Mouse (Mus musculus): Measurements from ENCODE around the gene Kdm4a. TPM values are rescaled to one million over a fixed set of nuclear protein-coding genes. Genes with fewer than 3 reads are reported as not detected.

The Kdm4a gene
- total and polyA plus RNA-seq, 2 experiments from 2014 or later, result 17.8 to 30.0 TPM

- peak within 1 kb of the TSS; percentile 83 for H3K9ac ChIP-seq (replicated peaks; ENCODE audit: low read depth, low read length)
- DNase-seq (ENCODE audit: low spot score) (peak; percentile 95), ATAC-seq (ENCODE audit: insufficient read depth, low read depth) (peak; percentile 97)
- H3K36me3 ChIP-seq (replicated peaks; ENCODE audit: control insufficient read depth, insufficient read depth, low read length), result peaks cover 26% of the 10 kb centered on the region
- TF ChIP-seq EP300 (IDR thresholded peaks at IDR 0.05; ENCODE audit: low read depth) (no peak), CTCF (IDR thresholded peaks at IDR 0.05; ENCODE audit: low read depth) (no peak)
- H3K4me2 ChIP-seq (ENCODE audit: low read depth, low read length), result peak within 1 kb of the TSS; percentile 98
- no peaks in the 10 kb centered on the region for H3K27me3 ChIP-seq (ENCODE audit: control insufficient read depth, insufficient read depth, low read length)
- H3K4me3 ChIP-seq (ENCODE audit: low read depth, low read length), result peak within 1 kb of the TSS; percentile 92
- H3K4me1 ChIP-seq (ENCODE audit: control insufficient read depth, insufficient read depth), result peaks cover 17% of the 10 kb centered on the region
- under 1% methylated on average over 73 of the region's 84 CpGs for WGBS
- peak within 1 kb of the TSS; percentile 64 for H3K27ac ChIP-seq (ENCODE audit: low read depth)
- no peaks in the 10 kb centered on the region for H3K9me3 ChIP-seq (replicated peaks; ENCODE audit: control insufficient read depth, low read length)
Observed at GRCm38 (mm10) chr4:118134485-118135365, 45.1 kb downstream of the Kdm4a start, which contains the start of gene St3gal3. Gene St3gal3, minus strand, starts transcription at chr4:118134914.

DNA sequence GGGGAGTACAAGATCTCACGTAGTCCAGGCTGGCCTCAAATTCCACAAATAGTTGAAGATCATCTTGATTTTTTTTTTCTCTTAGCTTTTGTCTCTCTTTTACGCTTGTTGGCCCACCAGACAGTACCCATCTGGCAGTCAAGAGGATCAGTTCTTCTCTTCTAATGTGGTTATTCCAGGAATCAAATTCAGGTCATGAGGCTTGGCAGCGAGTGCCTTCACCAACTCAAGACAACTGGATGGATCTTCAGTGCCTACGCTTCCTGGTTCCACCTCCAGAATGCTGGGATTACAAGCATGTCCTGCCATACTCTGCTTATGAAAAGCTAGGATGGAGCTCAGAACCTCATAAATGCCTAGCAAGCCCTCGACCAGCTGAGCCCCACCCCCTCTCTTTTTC lies 48.5 kb downstream of the Kdm4a start:
- TF ChIP-seq EP300 (IDR thresholded peaks at IDR 0.05; ENCODE audit: low read depth) (no peak), CTCF (IDR thresholded peaks at IDR 0.05; ENCODE audit: low read depth) (no peak)
- Histone ChIP-seq H3K9ac (replicated peaks; ENCODE audit: low read depth, low read length) (no peak overlapping the region), H3K27me3 (ENCODE audit: control insufficient read depth, insufficient read depth, low read length) (no peaks in the 10 kb centered on the region), H3K36me3 (replicated peaks; ENCODE audit: control insufficient read depth, insufficient read depth, low read length) (no peaks in the 10 kb centered on the region), H3K4me3 (ENCODE audit: low read depth, low read length) (no peak overlapping the region), H3K4me1 (ENCODE audit: control insufficient read depth, insufficient read depth) (peaks cover 9% of the 10 kb centered on the region), H3K9me3 (replicated peaks; ENCODE audit: control insufficient read depth, low read length) (no peaks in the 10 kb centered on the region), H3K4me2 (ENCODE audit: low read depth, low read length) (no peak overlapping the region), H3K27ac (ENCODE audit: low read depth) (no peak overlapping the region)
- no peak for DNase-seq (ENCODE audit: low spot score)
- ATAC-seq (ENCODE audit: insufficient read depth, low read depth), result no peak
- WGBS, result 84% methylated on average over 5 of the region's 5 CpGs

GRCm38 (mm10) chr4:118123030-118123704 lies 56.7 kb downstream of the Kdm4a start:
- no peak overlapping the region for H3K27ac ChIP-seq (ENCODE audit: low read depth)
- 71% methylated on average over 14 of the region's 14 CpGs for whole genome bisulfite sequencing
- TF ChIP-seq CTCF (IDR thresholded peaks at IDR 0.05; ENCODE audit: low read depth) (no peak), EP300 (IDR thresholded peaks at IDR 0.05; ENCODE audit: low read depth) (no peak)
- H3K4me2 ChIP-seq (ENCODE audit: low read depth, low read length), result no peak overlapping the region
- no peaks in the 10 kb centered on the region for H3K27me3 ChIP-seq (ENCODE audit: control insufficient read depth, insufficient read depth, low read length)
- no peak for DNase-seq (ENCODE audit: low spot score)
- no peak for ATAC-seq (ENCODE audit: insufficient read depth, low read depth)
- H3K4me3 ChIP-seq (ENCODE audit: low read depth, low read length), result no peak overlapping the region
- no peaks in the 10 kb centered on the region for H3K36me3 ChIP-seq (replicated peaks; ENCODE audit: control insufficient read depth, insufficient read depth, low read length)
- no peaks in the 10 kb centered on the region for H3K9me3 ChIP-seq (replicated peaks; ENCODE audit: control insufficient read depth, low read length)
- no peaks in the 10 kb centered on the region for H3K4me1 ChIP-seq (ENCODE audit: control insufficient read depth, insufficient read depth)
- H3K9ac ChIP-seq (replicated peaks; ENCODE audit: low read depth, low read length), result no peak overlapping the region

- Histone ChIP-seq H3K27me3 (ENCODE audit: control insufficient read depth, insufficient read depth, low read length) (no peaks in the 10 kb centered on the region), H3K9ac (replicated peaks; ENCODE audit: low read depth, low read length) (no peak overlapping the region), H3K27ac (ENCODE audit: low read depth) (no peak overlapping the region), H3K9me3 (replicated peaks; ENCODE audit: control insufficient read depth, low read length) (no peaks in the 10 kb centered on the region), H3K4me1 (ENCODE audit: control insufficient read depth, insufficient read depth) (no peaks in the 10 kb centered on the region), H3K4me2 (ENCODE audit: low read depth, low read length) (no peak overlapping the region), H3K36me3 (replicated peaks; ENCODE audit: control insufficient read depth, insufficient read depth, low read length) (0 out of 2 replicates have a peak, but pooled peaks cover 4% of the 10 kb centered on the region), H3K4me3 (ENCODE audit: low read depth, low read length) (no peak overlapping the region)
- no peak for TF ChIP-seq CTCF (IDR thresholded peaks at IDR 0.05; ENCODE audit: low read depth)
- TF ChIP-seq EP300 (IDR thresholded peaks at IDR 0.05; ENCODE audit: low read depth), result no peak
- WGBS, result 62% methylated on average over 10 of the region's 10 CpGs
- no peak for DNase-seq (ENCODE audit: low spot score)
- no peak for ATAC-seq (ENCODE audit: insufficient read depth, low read depth)
Observed at GRCm38 (mm10) chr4:118122078-118122477, 57.8 kb downstream of the Kdm4a start.

- no peak for DNase-seq (ENCODE audit: low spot score)
- TF ChIP-seq EP300 (IDR thresholded peaks at IDR 0.05; ENCODE audit: low read depth) (no peak), CTCF (IDR thresholded peaks at IDR 0.05; ENCODE audit: low read depth) (no peak)
- no peaks in the 10 kb centered on the region for H3K9me3 ChIP-seq (replicated peaks; ENCODE audit: control insufficient read depth, low read length)
- H3K4me1 ChIP-seq (ENCODE audit: control insufficient read depth, insufficient read depth), result no peaks in the 10 kb centered on the region
- no peak for ATAC-seq (ENCODE audit: insufficient read depth, low read depth)
- H3K4me3 ChIP-seq (ENCODE audit: low read depth, low read length), result no peak overlapping the region
- no peak overlapping the region for H3K4me2 ChIP-seq (ENCODE audit: low read depth, low read length)
- WGBS, result 91% methylated on average over 10 of the region's 10 CpGs
- H3K9ac ChIP-seq (replicated peaks; ENCODE audit: low read depth, low read length), result no peak overlapping the region
- no peaks in the 10 kb centered on the region for H3K27me3 ChIP-seq (ENCODE audit: control insufficient read depth, insufficient read depth, low read length)
- H3K36me3 ChIP-seq (replicated peaks; ENCODE audit: control insufficient read depth, insufficient read depth, low read length), result 0 out of 2 replicates have a peak, but pooled peaks cover 4% of the 10 kb centered on the region
- H3K27ac ChIP-seq (ENCODE audit: low read depth), result no peak overlapping the region
Observed at GRCm38 (mm10) chr4:118117565-118117964, 62.3 kb downstream of the Kdm4a start.

Data from heart, postnatal 0 days (tissue).